Mouse (Mus musculus): ENCODE measurements around the gene Nkiras2. TPM values are rescaled to one million over a fixed set of nuclear protein-coding genes. Genes with fewer than 3 reads are reported as not detected.
"Not testable (repeated sequence)": the region's sequence is repeated elsewhere in the genome, so short reads cannot be mapped to it uniquely, and the experiment has no call there.

The Nkiras2 gene
- total and polyA plus RNA-seq, 2 experiments from 2014 or later: 82.1 to 131 TPM

DNA sequence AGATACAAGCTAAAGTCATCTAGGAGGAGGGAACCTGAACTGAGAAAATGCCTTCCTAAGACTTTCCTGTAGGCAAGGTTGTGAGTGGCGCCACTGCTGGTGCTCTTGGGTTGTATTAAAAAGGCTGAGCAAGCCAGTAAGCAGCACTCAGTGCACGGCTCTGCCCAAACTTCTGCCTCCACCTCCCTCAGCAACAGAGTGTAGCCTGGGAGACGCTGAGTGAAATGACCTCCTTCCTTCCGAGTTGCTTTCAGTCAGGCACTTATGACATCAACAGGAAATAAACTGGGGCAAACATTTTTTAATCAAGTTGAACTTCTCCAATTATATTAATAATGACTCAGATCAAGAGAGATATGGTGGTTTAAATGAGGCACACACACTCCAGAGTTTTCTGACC, 10.2 kb upstream of the Nkiras2 start:
- no peak overlapping the region for H3K4me3 ChIP-seq (ENCODE audit: low read length)
- H3K36me3 ChIP-seq (ENCODE audit: insufficient read depth, low read length): no peaks in the 10 kb centered on the region
- H3K9ac ChIP-seq (replicated peaks; ENCODE audit: low read length): no peak overlapping the region
- no peaks in the 10 kb centered on the region for H3K27me3 ChIP-seq (ENCODE audit: insufficient read depth, low read length)
- H3K4me1 ChIP-seq (ENCODE audit: insufficient read depth, low read length): peaks cover 8% of the 10 kb centered on the region
- H3K4me2 ChIP-seq (ENCODE audit: low read depth, low read length): no peak overlapping the region
- H3K9me3 ChIP-seq (ENCODE audit: low read length): no peaks in the 10 kb centered on the region
- TF ChIP-seq CTCF (IDR thresholded peaks at IDR 0.05; ENCODE audit: low read depth): no peak
- ATAC-seq (no peak), DNase-seq (ENCODE audit: low spot score) (no peak)
- 0 out of 2 replicates have a peak overlapping the region, but pooled peaks have one; percentile 17 for H3K27ac ChIP-seq
- WGBS: 55% methylated on average over 4 of the region's 4 CpGs

DNA sequence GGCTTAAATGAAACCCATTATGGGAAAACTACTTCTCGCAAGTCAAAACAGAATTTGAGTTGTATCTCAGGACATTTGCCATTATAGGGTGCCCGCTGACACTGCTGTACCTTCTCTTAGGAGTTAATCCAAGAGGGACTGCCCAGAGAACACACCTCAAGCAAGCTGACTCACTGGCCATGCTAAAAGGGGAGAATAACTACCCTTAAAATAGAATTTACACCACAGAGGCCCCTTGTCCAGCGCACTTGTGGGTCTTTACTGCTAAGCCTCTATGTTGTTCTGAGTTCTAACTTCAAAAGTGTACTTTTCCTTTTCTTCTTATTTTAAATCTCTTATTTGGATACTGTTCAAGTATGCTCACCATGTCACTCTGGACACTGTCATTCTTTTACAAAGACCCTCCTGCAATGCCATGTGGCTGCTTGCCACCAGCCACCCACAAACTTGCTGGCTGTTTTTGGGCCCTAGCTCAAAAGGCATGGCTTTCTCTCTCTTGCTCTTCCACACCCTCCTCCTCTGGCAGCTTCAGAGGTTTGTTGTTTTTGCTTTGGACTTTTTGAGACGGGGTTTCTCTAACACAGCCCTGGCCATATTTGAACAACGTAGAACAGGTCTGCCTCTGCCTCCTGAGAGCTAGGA, 9.6 kb upstream of the Nkiras2 start:
- no peak for TF ChIP-seq CTCF (IDR thresholded peaks at IDR 0.05; ENCODE audit: low read depth)
- no peak overlapping the region for H3K9ac ChIP-seq (replicated peaks; ENCODE audit: low read length)
- DNase-seq (ENCODE audit: low spot score): peak; percentile 31
- H3K36me3 ChIP-seq (ENCODE audit: insufficient read depth, low read length): no peaks in the 10 kb centered on the region
- H3K4me3 ChIP-seq (ENCODE audit: low read length): no peak overlapping the region
- H3K4me2 ChIP-seq (ENCODE audit: low read depth, low read length): no peak overlapping the region
- H3K27ac ChIP-seq: peak overlapping the region; percentile 21
- ATAC-seq: 0 out of 2 replicates have a peak, but pooled peaks have one; percentile 45
- H3K4me1 ChIP-seq (ENCODE audit: insufficient read depth, low read length): peaks cover 1% of the 10 kb centered on the region; the same call in 1 of the 2 replicates
- no peaks in the 10 kb centered on the region for H3K27me3 ChIP-seq (ENCODE audit: insufficient read depth, low read length)
- WGBS: 63% methylated on average over 5 of the region's 5 CpGs
- H3K9me3 ChIP-seq (ENCODE audit: low read length): no peaks in the 10 kb centered on the region

DNA sequence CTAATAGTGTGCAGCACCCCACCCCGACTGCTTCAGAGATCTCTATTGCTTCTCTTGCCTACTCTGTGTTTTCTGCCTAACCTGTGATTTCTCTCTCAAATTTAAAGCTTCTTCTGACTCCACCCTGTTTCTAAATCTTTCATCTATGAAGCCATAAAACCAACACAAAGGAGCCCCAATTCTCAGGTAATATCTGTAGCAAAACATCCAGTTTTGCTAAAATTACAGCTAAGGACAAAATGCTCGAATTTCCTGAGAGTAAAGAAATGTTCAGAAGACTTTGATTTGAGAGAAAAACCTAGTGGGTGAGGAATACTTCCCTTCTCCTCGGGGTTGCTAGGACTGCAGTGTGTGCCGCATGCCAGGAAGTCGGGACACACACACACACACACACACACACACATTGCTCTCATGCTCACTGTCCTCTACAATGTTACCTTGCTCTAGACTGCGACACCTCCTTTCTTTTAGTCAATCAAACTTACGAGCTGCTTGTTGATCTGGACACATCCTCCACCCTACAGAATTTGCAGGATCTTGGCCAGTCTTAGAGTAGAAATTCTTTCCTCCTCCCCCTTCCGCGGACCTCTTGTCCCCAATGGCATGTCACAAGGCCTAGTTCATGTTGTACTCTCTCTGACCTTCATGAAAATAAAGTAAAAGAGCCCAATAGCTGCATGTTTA, 8.9 kb upstream of the Nkiras2 start:
- DNase-seq (ENCODE audit: low spot score) (no peak), ATAC-seq (no peak)
- WGBS: 66% methylated on average over 9 of the region's 9 CpGs
- no peak for TF ChIP-seq CTCF (IDR thresholded peaks at IDR 0.05; ENCODE audit: low read depth)
- peak overlapping the region; percentile 21 for H3K27ac ChIP-seq
- H3K4me1 ChIP-seq (ENCODE audit: insufficient read depth, low read length): no peaks in the 10 kb centered on the region; the same call in 1 of the 2 replicates
- no peaks in the 10 kb centered on the region for H3K36me3 ChIP-seq (ENCODE audit: insufficient read depth, low read length)
- no peak overlapping the region for H3K4me2 ChIP-seq (ENCODE audit: low read depth, low read length)
- no peaks in the 10 kb centered on the region for H3K9me3 ChIP-seq (ENCODE audit: low read length)
- H3K4me3 ChIP-seq (ENCODE audit: low read length): no peak overlapping the region
- no peaks in the 10 kb centered on the region for H3K27me3 ChIP-seq (ENCODE audit: insufficient read depth, low read length)
- H3K9ac ChIP-seq (replicated peaks; ENCODE audit: low read length): peak overlapping the region; percentile 9; the same call in 1 of the 2 replicates

DNA sequence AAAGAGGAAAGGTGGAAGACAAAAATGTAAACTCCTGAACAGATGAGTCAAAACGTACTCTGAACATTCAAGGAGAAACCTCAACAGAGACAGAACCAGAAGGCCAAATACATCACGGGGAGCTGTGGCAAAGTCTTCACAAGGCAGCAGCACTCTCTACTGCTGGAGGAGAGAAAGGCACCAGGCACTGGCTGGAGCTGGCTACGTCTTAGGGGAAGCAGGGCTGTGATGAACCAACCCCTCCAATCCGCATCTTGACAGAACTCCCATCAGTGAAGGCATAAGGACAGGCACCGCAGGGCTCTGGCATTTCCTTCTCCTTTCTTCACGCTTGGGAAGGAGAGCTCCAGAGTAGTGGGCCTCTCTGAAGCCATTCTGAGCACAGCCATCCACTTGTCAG, 7.4 kb upstream of the Nkiras2 start:
- Histone ChIP-seq H3K4me2 (ENCODE audit: low read depth, low read length) (no peak overlapping the region), H3K9ac (replicated peaks; ENCODE audit: low read length) (no peak overlapping the region), H3K9me3 (ENCODE audit: low read length) (no peaks in the 10 kb centered on the region), H3K27ac (no peak overlapping the region), H3K27me3 (ENCODE audit: insufficient read depth, low read length) (no peaks in the 10 kb centered on the region), H3K36me3 (ENCODE audit: insufficient read depth, low read length) (no peaks in the 10 kb centered on the region), H3K4me1 (ENCODE audit: insufficient read depth, low read length) (no peaks in the 10 kb centered on the region; the same call in 1 of the 2 replicates), H3K4me3 (ENCODE audit: low read length) (no peak overlapping the region)
- peak; percentile 49 for TF ChIP-seq CTCF (IDR thresholded peaks at IDR 0.05; ENCODE audit: low read depth)
- ATAC-seq (no peak), DNase-seq (ENCODE audit: low spot score) (peak; percentile 21)
- WGBS: 68% methylated on average over 6 of the region's 6 CpGs

DNA sequence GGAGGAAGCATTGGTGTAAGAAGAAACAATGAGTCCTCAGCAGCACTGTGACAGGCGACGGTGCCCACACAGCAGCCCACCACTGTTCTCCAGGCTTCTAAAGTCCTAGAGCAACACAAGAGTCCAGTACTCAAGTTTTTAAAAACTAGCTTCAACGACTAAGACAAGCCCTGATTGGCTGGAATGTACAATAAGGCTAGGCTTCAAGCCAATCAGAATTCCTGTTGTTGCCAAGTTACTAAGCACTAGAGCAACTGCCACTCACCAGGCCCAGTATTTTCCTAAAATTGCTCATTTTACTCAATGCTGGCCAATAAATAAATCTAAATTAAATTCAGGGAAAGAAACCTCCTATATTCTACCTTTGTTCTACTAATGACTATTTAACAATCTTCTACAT, 5.8 kb upstream of the Nkiras2 start:
- WGBS: 70% methylated on average over 3 of the region's 3 CpGs
- Histone ChIP-seq H3K9ac (replicated peaks; ENCODE audit: low read length) (no peak overlapping the region), H3K4me3 (ENCODE audit: low read length) (no peak overlapping the region), H3K27ac (no peak overlapping the region), H3K9me3 (ENCODE audit: low read length) (no peaks in the 10 kb centered on the region), H3K4me2 (ENCODE audit: low read depth, low read length) (no peak overlapping the region), H3K4me1 (ENCODE audit: insufficient read depth, low read length) (peaks cover 8% of the 10 kb centered on the region), H3K36me3 (ENCODE audit: insufficient read depth, low read length) (no peaks in the 10 kb centered on the region), H3K27me3 (ENCODE audit: insufficient read depth, low read length) (no peaks in the 10 kb centered on the region)
- peak; percentile 71 for DNase-seq (ENCODE audit: low spot score)
- no peak for ATAC-seq
- no peak for TF ChIP-seq CTCF (IDR thresholded peaks at IDR 0.05; ENCODE audit: low read depth)

DNA sequence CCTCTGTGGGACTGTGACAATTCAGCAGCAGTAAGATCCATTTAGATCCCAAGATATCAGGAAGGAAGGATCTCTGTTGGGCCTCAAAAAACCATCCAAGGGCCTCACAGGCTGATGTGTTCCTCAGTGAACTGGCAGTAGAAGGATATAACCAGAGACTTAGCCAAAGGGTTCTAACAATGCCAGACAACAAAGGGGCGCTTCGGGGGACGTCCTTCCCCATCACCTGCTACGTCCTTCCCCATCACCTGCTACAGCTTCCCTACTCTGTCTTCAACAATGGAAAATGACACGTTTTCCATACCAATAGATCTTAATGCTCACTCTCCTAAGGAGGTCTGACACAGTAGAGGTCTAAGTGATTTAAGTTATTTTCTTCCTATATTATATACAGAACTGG, 2.7 kb upstream of the Nkiras2 start:
- H3K9ac ChIP-seq (replicated peaks; ENCODE audit: low read length): no peak overlapping the region
- no peak overlapping the region for H3K27ac ChIP-seq
- peaks cover 15% of the 10 kb centered on the region for H3K4me1 ChIP-seq (ENCODE audit: insufficient read depth, low read length)
- DNase-seq (ENCODE audit: low spot score) (no peak), ATAC-seq (no peak)
- H3K9me3 ChIP-seq (ENCODE audit: low read length): no peaks in the 10 kb centered on the region
- H3K27me3 ChIP-seq (ENCODE audit: insufficient read depth, low read length): no peaks in the 10 kb centered on the region
- WGBS: 89% methylated on average over 5 of the region's 5 CpGs
- TF ChIP-seq CTCF (IDR thresholded peaks at IDR 0.05; ENCODE audit: low read depth): no peak
- no peaks in the 10 kb centered on the region for H3K36me3 ChIP-seq (ENCODE audit: insufficient read depth, low read length)
- H3K4me3 ChIP-seq (ENCODE audit: low read length): no peak overlapping the region
- no peak overlapping the region for H3K4me2 ChIP-seq (ENCODE audit: low read depth, low read length)

DNA sequence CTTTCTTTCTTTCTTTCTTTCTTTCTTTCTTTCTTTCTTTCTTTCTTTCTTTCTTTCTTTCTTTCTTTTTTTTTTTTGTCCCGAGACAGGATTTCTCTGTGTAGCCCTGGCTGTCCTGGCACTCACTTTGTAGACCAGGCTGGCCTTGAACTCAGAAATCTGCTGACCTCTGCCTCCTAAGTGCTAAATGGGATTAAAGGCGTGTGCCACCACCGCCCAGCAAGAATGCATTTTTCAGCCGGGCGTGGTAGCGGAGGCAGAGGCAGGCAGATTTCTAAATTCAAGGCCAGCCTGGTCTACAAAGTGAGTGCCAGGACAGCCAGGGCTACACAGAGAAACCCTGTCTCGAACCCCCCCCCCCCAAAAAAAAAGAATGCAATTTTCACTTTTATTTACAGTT, 2.2 kb upstream of the Nkiras2 start:
- H3K4me1 ChIP-seq (ENCODE audit: insufficient read depth, low read length): peaks cover 15% of the 10 kb centered on the region
- H3K4me2 ChIP-seq (ENCODE audit: low read depth, low read length); H3K27ac ChIP-seq; DNase-seq (ENCODE audit: low spot score); ATAC-seq; H3K27me3 ChIP-seq (ENCODE audit: insufficient read depth, low read length); H3K9me3 ChIP-seq (ENCODE audit: low read length); H3K9ac ChIP-seq (replicated peaks; ENCODE audit: low read length); H3K36me3 ChIP-seq (ENCODE audit: insufficient read depth, low read length); H3K4me3 ChIP-seq (ENCODE audit: low read length): not testable (repeated sequence)
- WGBS: 92% methylated on average over 7 of the region's 7 CpGs
